Mouse (Mus musculus): ENCODE data around the gene Tmem203. TPM values are rescaled to one million over a fixed set of nuclear protein-coding genes. Genes with fewer than 3 reads are reported as not detected.
"Not testable (repeated sequence)": the region's sequence is repeated elsewhere in the genome, so short reads cannot be mapped to it uniquely, and the experiment has no call there.

Tmem203 gene
- total RNA-seq, 2 experiments from 2014 or later = 35.7 to 38.8 TPM

DNA sequence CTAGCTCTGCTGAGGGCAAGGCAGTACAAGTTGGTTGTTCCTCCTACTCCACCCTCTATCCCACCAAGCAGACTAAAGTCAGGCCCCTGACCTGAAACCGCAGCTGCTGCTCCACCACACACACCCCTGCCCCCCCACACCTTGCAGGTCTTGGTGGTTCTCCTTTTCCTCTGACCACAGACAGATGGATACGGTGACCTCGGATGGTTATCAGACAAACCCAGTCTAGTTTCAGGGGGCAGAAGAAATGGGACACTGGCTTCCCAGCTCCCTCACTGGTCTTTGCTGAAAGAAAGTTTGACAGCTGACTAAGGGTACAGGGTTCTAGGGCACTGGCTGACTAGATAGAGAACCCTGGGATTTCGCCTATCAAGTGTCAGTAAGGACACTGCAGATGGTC lies 21.8 kb upstream of the Tmem203 start:
- DNase-seq (ENCODE audit: low spot score in 2 of 2) = no peak

DNA sequence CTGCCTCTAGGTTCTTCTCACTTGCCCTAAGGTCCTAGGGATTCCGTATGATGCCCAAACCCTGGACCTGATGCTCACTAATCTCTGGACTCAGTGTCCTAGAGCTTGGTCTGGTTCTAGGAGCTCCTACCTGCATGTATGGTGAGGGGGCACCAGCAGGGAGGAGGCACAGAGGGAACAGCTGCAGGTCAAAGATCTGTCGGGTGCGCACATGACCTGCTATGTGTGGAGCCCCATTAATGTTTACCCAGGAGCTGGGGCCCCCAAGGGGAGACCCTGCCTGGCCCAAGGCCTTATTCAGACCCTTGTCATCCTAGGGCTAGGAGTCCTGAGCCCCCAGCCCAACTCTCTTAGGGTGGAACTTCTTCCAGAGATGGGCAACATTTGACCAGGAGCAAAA lies 21.2 kb upstream of the Tmem203 start, which contains the start of gene Slc34a3:
TSS of gene Slc34a3 (minus strand) at position 315 of the 400 bp plus-strand sequence.
- no peak for DNase-seq (ENCODE audit: low spot score in 2 of 2)

DNA sequence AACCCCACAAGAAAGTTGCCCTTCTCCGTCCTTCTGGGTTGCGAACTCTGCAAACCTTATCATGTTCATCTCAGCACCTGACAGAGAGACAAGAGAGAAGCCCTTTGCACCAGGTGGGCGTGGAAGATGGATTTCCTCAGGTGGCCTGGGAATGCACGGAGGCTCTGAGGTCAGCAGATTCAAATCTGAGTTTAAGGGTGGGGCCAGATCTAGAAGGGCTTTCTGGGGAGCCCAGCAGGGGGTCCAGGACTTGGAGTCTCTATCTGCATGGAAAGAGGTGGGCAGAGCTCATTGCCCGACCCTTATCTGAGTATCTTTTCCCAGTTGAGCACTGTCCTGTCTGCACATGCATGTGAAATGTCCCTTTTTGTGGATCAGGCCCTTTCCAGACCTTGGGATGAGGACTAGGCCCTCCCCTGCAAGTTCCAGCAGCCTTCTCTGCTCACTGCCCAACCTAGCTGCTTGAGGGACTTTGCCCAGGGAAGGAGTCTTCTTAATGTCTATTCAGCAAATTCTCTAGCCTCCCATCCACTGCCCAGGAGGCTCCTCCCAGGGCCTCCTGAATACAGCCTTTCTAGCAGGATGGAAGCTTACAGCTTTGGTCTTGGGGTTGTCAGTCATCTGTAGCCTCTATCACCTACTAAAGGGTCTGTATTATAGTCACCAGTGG lies 20.6 kb upstream of the Tmem203 start:
- no peak for DNase-seq (ENCODE audit: low spot score in 2 of 2)

DNA sequence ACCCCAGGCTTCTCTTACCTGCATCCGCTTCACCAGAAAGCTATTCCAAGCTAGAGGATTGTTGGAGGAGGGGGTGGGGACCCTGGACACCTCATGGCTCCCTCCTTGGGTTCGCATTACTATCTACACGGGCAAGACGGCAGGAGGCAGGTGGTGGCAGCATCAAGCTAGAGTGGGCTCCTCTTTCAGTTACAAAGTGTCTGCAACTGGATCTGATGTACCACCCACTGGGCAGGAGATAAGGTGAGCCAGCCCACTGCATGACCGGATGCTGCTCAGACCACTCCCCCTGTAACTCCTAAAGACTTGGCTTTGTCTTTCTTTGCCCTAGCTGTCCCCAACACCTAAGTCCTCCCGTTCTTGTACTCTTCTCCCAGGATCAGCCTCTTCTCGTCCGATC lies 18.6 kb upstream of the Tmem203 start, which contains the start of gene Rnf224:
TSS of gene Rnf224 (minus strand) at position 174 of the 400 bp plus-strand sequence.
- DNase-seq (ENCODE audit: low spot score in 2 of 2) = no peak

DNA sequence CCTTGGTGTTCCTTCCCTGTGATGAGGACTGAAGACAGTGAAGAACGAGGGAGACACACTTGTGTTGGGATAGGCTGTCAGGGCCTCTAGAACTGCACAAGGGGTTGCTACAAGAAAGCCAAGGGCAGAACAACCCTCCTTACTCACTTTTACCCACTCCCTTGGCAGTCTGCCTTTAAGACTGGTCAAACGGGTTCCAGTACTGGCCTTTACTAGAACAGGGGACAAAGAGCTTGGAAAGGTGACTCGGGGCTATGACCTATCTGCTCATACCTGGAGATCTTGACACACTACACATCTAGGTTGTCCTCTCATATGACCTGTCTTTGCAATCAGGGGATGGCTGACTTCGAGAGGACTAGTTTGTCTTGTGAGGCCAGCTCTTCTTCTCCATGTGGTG lies 17.7 kb upstream of the Tmem203 start:
- DNase-seq (ENCODE audit: low spot score in 2 of 2) = no peak

DNA sequence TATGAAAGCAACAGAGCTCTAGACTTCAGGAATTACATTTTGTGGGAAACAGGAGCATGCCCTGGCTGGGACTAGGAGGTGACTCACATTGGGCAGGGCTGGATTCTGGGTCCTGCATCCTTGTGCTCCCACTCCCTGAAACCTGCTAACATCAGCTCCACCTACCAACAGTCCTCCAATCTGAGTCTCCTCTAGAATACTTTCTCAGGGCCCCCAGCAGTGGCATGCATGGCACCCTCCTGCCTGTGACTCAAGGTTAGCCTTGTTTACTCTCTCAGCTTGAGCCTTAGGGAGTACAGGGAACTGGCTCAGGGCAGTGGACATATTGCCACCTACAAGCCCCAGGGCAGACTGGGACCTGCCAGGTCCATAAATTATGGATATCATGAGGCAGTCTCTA lies 17.1 kb upstream of the Tmem203 start:
- DNase-seq (ENCODE audit: low spot score in 2 of 2) = no peak

DNA sequence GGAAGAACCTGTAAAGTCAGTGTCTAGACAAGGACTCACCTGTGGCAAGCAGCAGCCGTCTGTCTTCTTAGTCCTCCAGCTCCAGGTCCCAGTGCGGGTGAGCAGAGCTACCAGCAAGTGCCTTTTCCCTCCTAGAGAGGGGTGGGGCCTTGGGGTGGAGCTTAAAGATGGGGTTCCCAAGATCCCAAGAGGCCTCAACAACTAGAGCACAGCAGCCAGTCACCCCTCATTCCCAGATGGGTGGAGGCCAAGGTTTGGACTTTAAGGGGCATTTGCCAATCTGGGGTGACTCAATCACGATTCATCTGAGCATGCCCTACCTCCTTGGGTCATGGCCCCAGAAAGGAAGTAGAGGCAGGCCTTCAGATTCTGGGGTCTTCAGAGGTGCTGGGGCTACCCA lies 15.5 kb upstream of the Tmem203 start:
- no peak for DNase-seq (ENCODE audit: low spot score in 2 of 2)

DNA sequence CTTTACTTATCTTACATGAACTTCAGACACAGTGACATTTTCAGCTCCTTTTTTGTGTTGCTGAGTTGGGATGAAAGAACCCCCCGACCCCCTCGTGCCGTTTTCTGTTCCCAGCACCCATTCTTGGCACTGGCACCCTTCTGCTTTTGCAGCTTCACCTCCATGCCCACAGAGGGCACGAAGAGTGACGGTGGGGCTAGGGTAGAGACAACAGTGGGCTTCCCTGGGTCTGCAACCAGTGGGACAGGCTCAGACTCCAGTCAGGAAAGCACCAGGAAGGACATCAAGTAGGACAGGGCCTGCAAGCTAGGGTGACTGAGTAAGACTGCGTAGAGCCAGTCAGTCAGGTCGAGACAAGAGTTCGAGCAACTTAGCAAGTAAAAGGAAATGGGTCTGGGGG lies 14.9 kb upstream of the Tmem203 start:
- no peak for DNase-seq (ENCODE audit: low spot score in 2 of 2)

DNA sequence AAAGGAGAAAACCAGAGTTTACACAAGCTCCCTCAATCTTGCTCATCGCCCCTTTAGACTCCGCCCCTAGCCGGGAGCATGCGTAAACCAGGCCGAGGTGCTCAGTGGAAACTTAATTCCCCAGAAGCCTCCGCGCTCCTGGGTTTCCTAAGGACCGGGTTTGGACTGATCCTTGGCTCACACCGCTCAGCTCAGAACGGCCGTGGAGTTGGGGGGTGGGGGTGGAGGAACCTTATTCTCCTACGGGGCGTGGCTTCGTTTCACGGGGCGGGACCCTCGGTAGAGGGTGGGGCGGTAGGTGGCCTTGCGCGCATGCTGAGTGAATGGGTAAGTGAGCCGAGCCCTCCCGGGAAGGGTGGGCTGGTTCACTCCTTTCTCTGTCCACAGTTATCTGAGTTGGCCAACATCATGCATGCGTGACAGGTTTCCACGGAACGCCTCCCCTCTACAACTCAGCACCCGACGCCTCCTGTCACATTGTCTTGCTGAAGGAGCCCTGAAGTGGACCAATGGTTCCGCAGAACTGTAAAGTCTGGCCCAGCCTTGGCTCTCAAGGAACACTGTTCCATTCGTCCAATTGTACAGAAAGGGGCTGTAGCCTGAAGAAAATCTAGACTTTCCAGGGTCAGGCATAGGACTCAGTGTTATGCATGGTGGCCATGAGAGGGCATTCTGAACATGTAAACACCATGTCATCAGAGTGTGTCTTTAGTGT lies 14.4 kb upstream of the Tmem203 start:
- peak; percentile 58 to 77 for DNase-seq (ENCODE audit: low spot score in 2 of 2)

DNA sequence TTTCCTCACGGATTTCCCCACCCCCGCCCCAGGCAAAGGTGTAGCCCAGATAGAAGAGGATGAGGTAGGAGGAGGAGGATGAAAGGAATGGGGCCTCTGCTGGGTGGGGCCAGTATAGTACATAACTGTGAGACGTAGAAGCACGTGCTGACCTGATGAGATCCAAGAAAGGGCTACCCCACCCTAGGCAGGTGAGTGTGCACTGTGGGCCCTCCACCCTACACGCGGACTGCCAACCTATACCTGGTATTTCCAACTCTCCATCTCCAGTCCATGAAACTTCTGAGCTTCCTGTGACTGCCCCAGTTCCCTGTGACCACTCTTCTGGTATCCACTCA lies 13.8 kb upstream of the Tmem203 start:
- DNase-seq (ENCODE audit: low spot score in 2 of 2) = no peak

DNA sequence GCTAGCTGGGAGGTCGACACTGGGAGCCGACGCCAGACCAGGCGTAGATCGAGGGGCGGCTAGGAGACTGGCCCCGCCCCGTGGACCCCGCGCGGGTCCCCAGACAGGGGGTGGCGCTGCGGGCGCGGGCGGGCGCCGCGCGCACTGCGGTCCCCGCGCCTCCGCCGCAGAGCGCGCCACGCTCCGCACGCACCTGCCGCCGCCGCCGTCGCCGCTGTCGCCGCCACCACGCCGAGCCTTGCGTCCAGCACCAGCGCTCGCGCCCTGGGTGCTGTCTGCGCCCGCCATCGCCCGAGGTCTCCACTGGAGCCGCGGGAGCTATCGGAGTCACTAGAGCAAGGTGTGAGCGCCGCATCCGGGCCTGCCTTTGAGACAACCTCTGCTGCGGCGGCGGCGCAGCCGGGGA lies 13.1 kb upstream of the Tmem203 start, which contains the start of the genes Rnf208 and Cysrt1:
TSS of gene Rnf208 (plus strand) at position 155 of the 406 bp plus-strand sequence.
TSS of gene Cysrt1 (minus strand) at position 352 of the 406 bp plus-strand sequence.
- DNase-seq (ENCODE audit: low spot score in 2 of 2) = peak in 1 of 2 experiments; percentile 50

DNA sequence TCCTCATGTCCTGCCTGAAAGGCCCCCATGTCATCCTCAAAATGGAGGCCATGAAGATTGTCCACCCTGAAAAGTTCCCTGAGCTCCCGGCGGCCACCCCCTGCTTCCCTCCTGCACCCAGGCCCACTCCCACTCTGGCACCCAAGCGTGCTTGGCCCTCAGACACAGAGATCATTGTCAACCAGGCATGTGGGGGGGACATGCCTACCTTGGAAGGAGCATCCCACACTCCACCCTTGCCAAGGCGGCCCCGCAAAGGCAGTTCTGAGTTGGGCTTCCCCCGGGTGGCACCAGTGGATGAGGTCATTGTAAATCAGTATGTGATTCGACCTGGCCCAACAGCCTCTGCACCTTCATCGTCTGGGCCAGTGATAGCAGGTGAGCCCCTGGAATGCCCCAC lies 11.9 kb upstream of the Tmem203 start:
- no peak for DNase-seq (ENCODE audit: low spot score in 2 of 2)

DNA sequence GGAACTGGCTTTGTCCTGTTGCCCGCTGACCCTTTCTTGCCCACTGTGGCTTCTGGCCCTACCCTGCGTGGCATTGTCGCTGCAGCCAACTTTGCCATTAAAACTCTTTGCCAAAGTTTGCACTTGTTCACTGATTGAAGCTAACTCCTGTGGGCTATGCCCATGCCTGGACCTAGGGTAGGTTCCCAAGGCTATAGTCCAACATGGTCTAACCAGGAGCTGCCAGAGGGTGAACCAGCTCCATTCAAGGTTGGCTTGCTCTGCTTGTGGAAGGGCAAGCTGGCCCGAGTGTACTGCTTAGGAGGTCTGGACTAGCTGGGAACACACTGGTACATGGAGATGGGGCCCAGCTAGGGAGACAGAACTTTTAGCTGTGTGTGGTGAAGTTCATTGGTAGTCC lies 11.1 kb upstream of the Tmem203 start:
- DNase-seq (ENCODE audit: low spot score in 2 of 2) = no peak

DNA sequence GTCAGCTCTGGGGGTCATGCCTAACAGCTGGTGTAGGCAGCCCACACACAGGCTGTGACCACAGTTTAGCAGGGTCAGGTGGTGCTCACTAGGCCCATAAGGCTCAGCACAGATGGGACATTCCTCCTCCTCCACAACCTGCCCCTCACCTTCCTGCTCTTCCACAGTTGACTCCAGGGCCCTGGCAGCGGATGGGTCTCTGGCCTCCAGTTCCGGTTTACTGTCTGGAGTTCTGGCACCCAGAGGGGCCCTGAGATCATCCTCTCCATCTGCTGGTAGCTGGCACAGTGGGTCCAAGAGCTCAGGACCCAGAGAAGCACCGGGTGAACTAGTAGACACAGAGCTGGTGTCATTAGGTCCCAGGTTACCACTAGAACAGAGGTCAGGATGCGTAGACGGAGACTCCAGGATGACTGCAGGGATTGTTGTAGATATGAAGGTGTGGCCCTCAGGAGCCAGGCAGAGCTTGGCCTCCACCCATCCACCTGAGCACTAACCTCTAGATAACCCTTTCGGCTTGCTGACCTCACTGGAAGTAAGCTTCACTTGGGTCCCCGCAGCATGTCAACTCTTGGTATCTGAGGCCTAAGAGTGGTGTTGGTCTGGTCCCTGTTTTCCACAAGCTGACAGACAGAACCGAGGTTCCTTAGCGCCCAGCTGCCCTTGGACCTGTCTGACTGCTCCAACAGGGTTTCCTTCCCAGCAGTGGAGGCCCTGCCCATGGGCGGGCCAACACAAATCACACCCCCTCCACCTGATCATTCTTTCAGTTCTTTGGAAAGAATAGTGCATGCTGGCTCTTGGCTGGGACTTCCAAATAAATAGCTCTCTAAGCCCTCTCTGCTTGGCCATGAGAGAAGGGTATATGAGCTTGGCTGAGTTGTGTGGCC lies 8.8 kb upstream of the Tmem203 start, which contains the start of gene AL732309.1:
TSS of gene AL732309.1 (minus strand) at position 681 of the 890 bp plus-strand sequence.
- no peak for DNase-seq (ENCODE audit: low spot score in 2 of 2)

DNA sequence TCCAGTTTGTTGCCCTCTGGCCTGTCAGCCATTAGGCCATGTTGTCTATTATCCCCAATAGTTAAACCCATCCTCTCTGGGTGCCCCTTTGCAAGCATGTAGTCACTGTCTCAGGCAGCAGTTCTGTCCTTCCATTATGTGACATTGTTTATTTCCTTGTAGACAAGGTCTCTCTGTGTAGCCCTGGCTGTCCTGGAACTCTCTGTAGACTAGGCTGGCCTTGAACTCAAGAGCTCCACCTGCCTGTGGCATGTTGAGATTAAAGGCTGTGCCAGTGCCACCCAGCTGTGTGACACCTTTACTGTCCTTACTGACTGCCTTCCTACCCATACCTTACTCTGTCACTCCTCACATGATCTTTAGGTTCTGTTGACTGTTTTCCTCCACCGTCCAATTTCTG lies 2.9 kb upstream of the Tmem203 start:
- no peak for DNase-seq (ENCODE audit: low spot score in 2 of 2)

DNA sequence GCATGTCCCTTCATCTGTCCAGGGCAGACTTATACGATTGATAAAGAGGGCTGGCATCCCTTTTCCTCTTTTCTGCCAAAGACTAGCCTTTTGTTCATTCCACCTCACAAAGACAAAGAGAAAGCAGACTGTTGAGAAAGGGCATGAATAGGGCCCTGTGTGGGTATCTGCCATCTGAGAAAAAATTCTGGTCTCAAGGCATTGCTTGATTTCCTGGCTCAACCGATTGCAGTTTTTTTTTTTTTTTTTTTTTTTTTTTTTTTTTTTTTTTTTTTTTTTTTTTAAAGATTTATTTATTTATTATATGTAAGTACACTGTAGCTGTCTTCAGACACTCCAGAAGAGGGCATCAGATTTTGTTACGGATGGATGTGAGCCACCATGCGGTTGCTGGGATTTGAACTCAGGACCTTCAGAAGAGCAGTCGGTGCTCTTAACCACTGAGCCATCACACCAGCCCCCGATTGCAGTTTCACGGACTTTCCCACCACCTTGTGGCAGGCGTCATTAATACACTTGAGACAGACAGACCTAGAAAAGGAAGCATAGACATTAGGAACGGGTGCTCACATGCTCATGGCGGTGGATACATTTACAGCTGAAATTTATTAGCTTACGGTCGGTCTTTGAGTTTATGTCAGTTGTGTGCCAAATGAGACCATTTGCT lies 1.3 kb downstream of the Tmem203 start:
- DNase-seq (ENCODE audit: low spot score in 2 of 2) = not testable (repeated sequence)

DNA sequence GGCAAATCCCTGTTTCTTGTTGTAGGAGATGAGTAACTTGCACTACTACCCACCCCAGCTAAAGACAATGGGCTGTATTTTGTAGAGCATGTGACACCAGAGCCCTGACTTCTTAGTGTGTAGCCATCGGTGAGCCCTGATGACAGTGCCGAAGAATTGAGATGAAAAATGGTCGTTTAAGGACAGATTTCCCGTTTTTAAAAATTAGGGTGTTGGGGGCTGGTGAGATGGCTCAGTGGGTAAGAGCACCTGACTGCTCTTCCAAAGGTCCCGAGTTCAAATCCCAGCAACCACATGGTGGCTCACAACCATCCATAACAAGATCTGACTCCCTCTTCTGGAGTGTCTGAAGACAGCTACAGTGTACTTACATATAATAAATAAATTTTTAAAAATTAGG lies 2.0 kb downstream of the Tmem203 start:
- DNase-seq (ENCODE audit: low spot score in 2 of 2) = not testable (repeated sequence)

DNA sequence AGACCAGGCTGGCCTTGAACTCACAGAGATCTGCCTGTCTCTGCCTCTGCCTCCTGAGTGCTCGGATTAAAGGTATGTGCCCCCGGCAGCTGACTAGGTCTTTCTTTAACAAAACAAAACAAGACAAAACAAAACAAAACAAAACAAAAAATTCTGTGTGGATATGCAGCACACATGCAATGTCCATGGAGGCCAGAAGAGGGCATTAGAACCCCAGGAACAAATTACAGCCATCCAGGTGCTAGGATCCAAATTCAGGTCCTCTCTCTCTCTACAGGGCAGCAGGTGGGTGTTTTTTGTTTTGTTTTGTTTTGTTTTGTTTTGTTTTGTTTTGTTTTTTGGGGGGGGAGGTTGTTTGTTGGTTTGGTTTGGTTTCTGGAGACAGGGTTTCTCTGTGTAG lies 3.6 kb downstream of the Tmem203 start:
- no peak for DNase-seq (ENCODE audit: low spot score in 2 of 2)

DNA sequence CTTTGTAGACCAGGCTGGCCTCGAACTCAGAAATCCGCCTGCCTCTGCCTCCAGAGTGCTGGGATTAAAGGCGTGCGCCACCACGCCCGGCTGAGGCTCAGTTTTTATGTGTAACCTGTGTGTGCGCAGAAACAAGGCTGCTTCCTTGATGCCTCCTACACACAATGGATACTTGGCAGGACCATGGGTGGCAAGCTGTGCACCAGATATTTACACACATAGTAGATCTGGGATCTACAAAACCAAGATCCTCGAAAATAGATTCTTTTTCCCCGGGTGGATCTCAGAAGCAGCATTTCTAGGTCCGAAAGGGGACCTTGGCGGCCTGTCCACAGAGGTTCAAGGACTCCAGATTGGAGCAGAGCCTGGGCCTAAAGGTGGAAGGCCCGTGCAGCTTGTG lies 6.6 kb downstream of the Tmem203 start:
- DNase-seq (ENCODE audit: low spot score in 2 of 2) = peak in 1 of 2 experiments; percentile 68

DNA sequence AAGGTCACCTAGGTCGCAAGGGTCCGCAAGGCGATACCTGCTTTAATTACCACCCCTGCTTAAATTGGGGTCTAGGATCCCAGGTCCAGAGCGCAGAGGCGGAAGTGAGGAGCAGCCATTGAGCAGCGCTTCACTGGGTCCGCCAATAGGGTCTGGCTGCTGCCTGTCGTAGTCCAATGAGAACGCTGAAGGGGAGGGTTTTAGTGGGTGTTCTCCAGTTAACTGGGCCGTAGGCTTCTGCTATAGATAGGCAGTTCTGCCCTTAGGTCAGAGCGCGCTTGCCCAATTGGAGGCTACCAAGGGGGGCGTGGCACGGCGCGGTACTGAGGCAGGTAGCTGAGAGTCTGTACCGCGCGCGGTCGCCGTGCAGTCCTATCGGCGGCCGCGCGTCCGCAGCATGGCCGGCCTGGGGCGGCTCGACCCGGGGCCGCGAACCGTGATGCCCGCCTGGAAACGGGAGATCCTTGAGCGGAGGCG lies 7.1 kb downstream of the Tmem203 start, which contains the start of gene Tprn:
TSS of gene Tprn (plus strand) at position 328 of the 477 bp plus-strand sequence.
- peak; percentile 93 to 97 for DNase-seq (ENCODE audit: low spot score in 2 of 2)
